Mouse (Mus musculus) G1E-ER4 (cell line): ENCODE results near the gene Chrm2. TPM values are rescaled to one million over a fixed set of nuclear protein-coding genes. Genes with fewer than 3 reads are reported as not detected.

Experiments
- GATA1 ChIP-seq: IDR thresholded peaks from one replicate; pipeline ENCODE4 v1.8.0; 2012; ENCODE audit warnings: low read length, inconsistent platforms
- polyA plus RNA-seq: library from polyadenylated mRNA; stranded (reverse); fragments of >175 nt; gene quantifications from 2 replicates; pipeline ENCODE4 v1.2.3, GENCODE M21; 2012

Chrm2 gene
- not detected in 2 replicates for polyA plus RNA-seq

DNA sequence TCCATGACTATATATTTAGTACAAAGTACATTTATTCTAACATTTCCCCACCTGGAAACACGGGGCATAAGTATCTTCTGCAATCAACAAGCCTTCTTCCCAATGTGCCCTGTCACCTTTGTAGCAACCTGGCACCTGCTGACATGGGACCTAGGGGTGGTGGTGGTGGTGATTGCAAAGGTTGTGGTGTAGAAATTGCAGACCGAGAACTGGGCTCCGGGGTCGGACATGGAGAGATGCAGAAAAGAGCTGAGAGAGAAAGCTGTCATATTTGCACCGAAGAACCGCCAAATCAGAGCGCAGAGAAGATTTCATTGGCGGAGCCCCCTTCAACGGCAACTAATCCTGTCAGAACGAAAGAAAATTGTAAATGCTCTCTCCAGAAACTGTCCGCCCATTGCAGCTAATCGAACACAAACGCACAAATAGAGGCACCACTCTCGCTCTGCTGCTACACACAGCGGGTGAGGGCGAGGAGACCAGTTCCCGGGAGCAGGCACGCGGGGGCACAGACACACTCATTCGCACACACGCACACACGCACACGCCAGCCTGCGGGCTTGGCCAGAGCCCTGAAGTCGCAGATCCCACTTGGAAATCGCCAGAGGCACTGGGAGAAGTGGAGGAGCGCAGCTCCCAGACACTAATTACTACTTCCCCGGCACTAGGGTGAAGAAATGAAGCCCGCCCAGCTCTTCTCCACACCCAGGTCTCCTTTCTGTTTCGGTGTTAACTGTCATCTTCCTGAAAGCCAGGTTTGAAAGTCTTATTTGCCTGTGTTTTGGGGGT lies at the start of gene Chrm2:
Chrm2 (plus strand) TSS at position 473 of the 789 bp plus-strand sequence.
- TF ChIP-seq GATA1, result no peak

GRCm38 (mm10) chr6:36373983-36374382 lies 13.9 kb upstream of the Chrm2 start:
- no peak for TF ChIP-seq GATA1

DNA sequence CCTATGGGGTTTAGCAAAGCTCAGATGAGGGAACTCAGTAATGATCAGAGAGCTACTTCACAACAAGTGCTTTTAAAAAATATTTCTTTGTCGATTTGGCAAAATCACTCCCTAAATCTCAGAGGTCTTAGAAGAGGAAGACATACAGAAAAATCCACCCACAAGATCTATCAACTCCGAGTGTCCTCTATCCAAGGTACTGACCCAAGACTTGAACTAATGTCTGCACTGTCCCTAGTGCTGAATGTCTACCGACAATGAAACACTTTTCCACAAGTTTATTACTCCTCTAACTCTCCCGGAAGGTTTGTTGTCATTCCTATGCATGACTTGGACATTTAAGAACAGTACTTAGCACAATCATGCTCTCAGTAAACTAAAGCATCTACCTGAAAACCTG lies 9.9 kb upstream of the Chrm2 start:
- no peak for TF ChIP-seq GATA1

- no peak for TF ChIP-seq GATA1
Measured at GRCm38 (mm10) chr6:36384102-36384501, 3.8 kb upstream of the Chrm2 start.

DNA sequence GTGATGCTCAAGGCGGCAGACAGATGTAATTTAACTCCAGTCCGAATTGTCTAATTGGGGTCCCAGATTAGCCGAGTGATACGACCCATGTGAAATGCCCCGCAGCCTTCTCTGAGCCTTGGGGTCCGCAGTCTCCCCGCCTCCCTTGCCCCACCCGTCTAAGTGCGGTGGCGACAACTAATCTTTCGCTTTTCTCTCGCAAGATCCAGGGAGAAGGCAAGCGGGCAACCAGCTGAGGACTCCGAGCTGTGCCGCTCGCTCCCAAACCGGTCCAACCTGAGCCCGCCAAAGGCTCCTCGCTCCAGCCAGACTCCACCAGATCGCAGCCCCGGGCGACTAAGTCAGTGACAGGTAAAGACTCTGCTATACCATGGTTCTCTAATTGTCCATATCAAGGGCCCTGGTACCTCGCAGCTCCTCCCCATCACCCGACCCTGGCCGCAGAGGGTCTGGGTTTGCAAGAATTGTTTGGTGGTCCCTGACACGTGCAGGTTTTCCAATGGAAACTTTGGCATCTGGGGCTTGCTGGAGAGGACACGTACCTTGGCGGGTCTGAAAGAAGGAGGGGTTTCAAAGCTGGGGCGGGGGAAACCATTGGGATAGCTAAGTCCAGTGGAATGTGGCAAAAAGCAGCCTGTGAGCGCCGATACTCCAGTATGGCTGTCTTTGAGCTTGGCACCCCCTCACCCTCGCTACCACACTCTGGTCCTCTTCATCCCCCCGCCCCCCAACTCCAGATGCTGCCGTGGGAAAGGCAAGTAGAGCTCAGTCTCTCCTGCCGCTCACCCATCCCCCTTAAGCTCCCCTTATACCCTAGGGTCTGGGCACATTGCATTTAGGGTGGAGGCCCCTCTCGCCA lies 746 bp downstream of the Chrm2 start:
- TF ChIP-seq GATA1, result no peak

GRCm38 (mm10) chr6:36389260-36389965 lies 1.5 kb downstream of the Chrm2 start:
- no peak for TF ChIP-seq GATA1

DNA sequence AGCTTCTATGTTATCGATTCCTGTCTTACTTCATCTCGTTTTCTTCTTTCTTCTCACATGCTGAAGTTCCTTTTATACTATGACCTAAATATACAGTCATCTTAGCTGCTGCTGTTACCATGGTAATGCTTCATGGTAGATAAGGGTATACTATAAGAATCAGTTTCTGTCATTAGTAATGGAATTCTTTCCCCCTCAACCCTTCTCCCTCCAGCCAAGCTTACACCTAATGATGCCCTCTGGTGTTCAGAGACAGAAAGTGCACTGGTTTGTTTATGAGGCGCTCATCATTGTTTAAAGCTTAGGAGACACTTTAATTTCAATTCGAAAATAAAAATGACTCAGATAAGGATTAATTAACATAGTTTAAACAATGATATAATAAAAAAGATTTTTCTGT lies 5.8 kb downstream of the Chrm2 start:
- TF ChIP-seq GATA1, result no peak

- TF ChIP-seq GATA1, result no peak
Measured at GRCm38 (mm10) chr6:36405139-36405538, 17.3 kb downstream of the Chrm2 start.

DNA sequence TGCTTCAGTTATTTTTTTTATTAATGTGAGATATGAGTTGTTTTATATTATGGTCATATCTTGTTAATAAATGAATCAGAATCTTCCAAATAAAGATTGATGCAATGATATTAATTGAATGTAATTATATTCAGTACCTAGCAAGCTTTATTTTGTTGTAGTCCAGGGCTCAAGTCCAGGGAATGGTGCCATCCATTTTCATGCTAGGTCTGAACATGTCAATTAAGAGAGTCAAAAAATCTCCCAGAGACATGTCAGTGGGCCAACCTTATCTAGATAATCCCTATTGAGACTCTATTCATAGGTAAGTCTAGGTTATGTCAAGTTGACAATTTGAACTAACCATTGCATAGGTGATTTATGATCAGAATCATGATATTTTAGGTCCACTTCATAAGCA lies 21.1 kb downstream of the Chrm2 start:
- no peak for TF ChIP-seq GATA1

DNA sequence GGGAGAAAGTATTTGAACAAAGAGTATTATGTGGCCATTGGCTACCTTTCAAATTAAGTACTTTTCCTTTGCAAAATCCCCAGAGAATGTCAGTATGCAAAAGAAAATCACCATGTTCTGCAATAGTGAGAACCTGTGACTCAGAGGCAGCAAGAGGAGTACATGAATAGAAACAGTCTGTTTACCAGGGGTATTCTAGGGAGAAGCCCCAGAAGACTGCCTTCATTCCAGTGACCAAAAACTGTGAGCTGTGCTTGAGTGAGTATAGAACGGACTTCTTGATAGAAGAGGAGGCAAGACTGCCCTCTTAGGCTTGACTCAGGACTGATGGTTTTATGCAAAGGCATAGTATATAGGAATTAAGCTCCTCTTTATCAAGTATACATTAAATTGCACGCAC lies 22.2 kb downstream of the Chrm2 start:
- TF ChIP-seq GATA1, result no peak

DNA sequence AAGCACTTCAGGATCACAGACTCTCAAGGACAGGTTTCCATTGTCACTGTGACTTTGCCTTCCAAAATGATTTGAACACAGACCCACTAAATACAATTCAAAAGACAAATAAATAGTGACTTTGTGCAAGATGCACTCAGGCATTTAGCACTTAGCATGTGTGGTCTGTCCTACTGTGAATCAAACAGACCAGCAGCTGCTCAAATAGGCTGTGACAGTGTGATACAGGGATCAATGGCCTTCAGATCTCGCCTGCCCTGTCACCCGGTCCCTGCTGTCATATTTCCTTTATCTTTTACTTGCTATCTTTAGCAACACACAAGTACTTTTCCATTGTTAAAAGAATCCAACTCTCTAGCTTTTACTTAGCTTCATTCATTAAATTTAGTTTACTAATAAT lies 31.8 kb downstream of the Chrm2 start:
- TF ChIP-seq GATA1, result no peak

DNA sequence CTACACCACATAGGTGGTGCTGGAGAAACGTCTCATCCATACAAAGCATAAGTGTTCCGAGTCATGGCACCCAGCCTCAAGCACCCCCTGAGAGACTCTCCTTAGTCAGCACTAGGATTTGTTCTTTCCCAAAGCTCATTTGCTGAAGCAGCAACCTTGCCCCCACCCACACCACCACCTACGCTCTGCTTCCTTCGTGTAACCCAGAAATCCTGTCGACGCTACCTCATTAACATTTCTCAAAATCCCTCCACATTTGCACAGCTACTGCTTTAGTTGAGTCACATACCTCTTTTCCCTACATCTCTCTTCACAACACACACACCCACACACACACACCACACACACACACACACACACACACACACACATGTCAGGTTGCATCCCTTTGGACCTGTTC lies 50.1 kb downstream of the Chrm2 start:
- TF ChIP-seq GATA1, result no peak

- TF ChIP-seq GATA1, result no peak
Measured at GRCm38 (mm10) chr6:36439218-36439617, 51.3 kb downstream of the Chrm2 start.

- TF ChIP-seq GATA1, result no peak
Measured at GRCm38 (mm10) chr6:36451480-36451879, 63.6 kb downstream of the Chrm2 start.

GRCm38 (mm10) chr6:36455071-36455470 lies 67.2 kb downstream of the Chrm2 start:
- TF ChIP-seq GATA1, result no peak

GRCm38 (mm10) chr6:36457015-36457414 lies 69.1 kb downstream of the Chrm2 start:
- no peak for TF ChIP-seq GATA1
